Mouse (Mus musculus): ENCODE results near the gene Gm19402. TPM values are rescaled to one million over a fixed set of nuclear protein-coding genes. Genes with fewer than 3 reads are reported as not detected.

The Gm19402 gene
- not detected for polyA plus RNA-seq (2017; shearing (Covaris generic))

GRCm38 (mm10) chr10:77690356-77690807, at the start of gene Gm19402:
Gene Gm19402, minus strand, starts transcription at chr10:77690757.

GRCm38 (mm10) chr10:77726186-77726585, 35.6 kb upstream of the Gm19402 start, which contains the start of gene Gm10100:
Gene Gm10100, plus strand, starts transcription at chr10:77726486.

GRCm38 (mm10) chr10:77720299-77720698, 29.7 kb upstream of the Gm19402 start, which contains the start of gene Krtap12-1:
Gene Krtap12-1, plus strand, starts transcription at chr10:77720599.

GRCm38 (mm10) chr10:77715507-77715906, 24.9 kb upstream of the Gm19402 start, which contains the start of gene Gm10142:
Gene Gm10142, plus strand, starts transcription at chr10:77715807.

GRCm38 (mm10) chr10:77711157-77711556, 20.6 kb upstream of the Gm19402 start, which contains the start of gene Gm10024:
Gene Gm10024, plus strand, starts transcription at chr10:77711457.

GRCm38 (mm10) chr10:77706326-77706725, 15.8 kb upstream of the Gm19402 start, which contains the start of gene Gm10272:
Gene Gm10272, plus strand, starts transcription at chr10:77706626.

GRCm38 (mm10) chr10:77697133-77697532, 6.6 kb upstream of the Gm19402 start, which contains the start of gene Gm9508:
Gene Gm9508, minus strand, starts transcription at chr10:77697233.

GRCm38 (mm10) chr10:77685895-77686664, 4.5 kb downstream of the Gm19402 start, which contains the start of gene Tspear:
Gene Tspear, plus strand, starts transcription at chr10:77686569.

Other genes with a start within 250 kb of the Gm19402 start
- gene Fam207a, start 175.0 kb downstream of the Gm19402 start, polyA plus RNA-seq (2017; shearing (Covaris generic)) = 53.3 TPM
- gene Itgb2, start 160.5 kb downstream of the Gm19402 start, polyA plus RNA-seq (2017; shearing (Covaris generic)) = 668 TPM
- 130 TPM for gene Pttg1ip, start 109.0 kb downstream of the Gm19402 start, polyA plus RNA-seq (2017; shearing (Covaris generic))
- 133 TPM for gene Sumo3, start 84.7 kb downstream of the Gm19402 start, polyA plus RNA-seq (2017; shearing (Covaris generic))
- gene Gm49325, start 84.6 kb downstream of the Gm19402 start, polyA plus RNA-seq (2017; shearing (Covaris generic)) = not detected
- 75.8 TPM for gene Ube2g2, start 68.5 kb downstream of the Gm19402 start, polyA plus RNA-seq (2017; shearing (Covaris generic))
- 0.69 TPM for gene Tspear, start 4.2 kb downstream of the Gm19402 start, polyA plus RNA-seq (2017; shearing (Covaris generic))
- gene Gm9508, start 6.5 kb upstream of the Gm19402 start, polyA plus RNA-seq (2017; shearing (Covaris generic)) = not detected
- gene Gm10272, start 15.9 kb upstream of the Gm19402 start, polyA plus RNA-seq (2017; shearing (Covaris generic)) = not detected
- not detected for gene Gm10024, start 20.7 kb upstream of the Gm19402 start, polyA plus RNA-seq (2017; shearing (Covaris generic))
- not detected for gene Gm10142, start 25.1 kb upstream of the Gm19402 start, polyA plus RNA-seq (2017; shearing (Covaris generic))
- not detected for gene Krtap12-1, start 29.8 kb upstream of the Gm19402 start, polyA plus RNA-seq (2017; shearing (Covaris generic))
- not detected for gene Gm10100, start 35.7 kb upstream of the Gm19402 start, polyA plus RNA-seq (2017; shearing (Covaris generic))
- gene Gm18596, start 51.9 kb upstream of the Gm19402 start, polyA plus RNA-seq (2017; shearing (Covaris generic)) = not detected
- not detected for gene Gm9736, start 60.6 kb upstream of the Gm19402 start, polyA plus RNA-seq (2017; shearing (Covaris generic))
- not detected for gene Gm3233, start 68.9 kb upstream of the Gm19402 start, polyA plus RNA-seq (2017; shearing (Covaris generic))
- not detected for gene Gm3238, start 80.6 kb upstream of the Gm19402 start, polyA plus RNA-seq (2017; shearing (Covaris generic))
- gene Gm7138, start 86.2 kb upstream of the Gm19402 start, polyA plus RNA-seq (2017; shearing (Covaris generic)) = not detected
- gene Gm3250, start 91.8 kb upstream of the Gm19402 start, polyA plus RNA-seq (2017; shearing (Covaris generic)) = not detected
- gene Gm7137, start 97.4 kb upstream of the Gm19402 start, polyA plus RNA-seq (2017; shearing (Covaris generic)) = not detected
- gene Gm9639, start 104.3 kb upstream of the Gm19402 start, polyA plus RNA-seq (2017; shearing (Covaris generic)) = not detected
- gene Gm19668, start 108.4 kb upstream of the Gm19402 start, polyA plus RNA-seq (2017; shearing (Covaris generic)) = not detected
- not detected for gene Gm9507, start 121.1 kb upstream of the Gm19402 start, polyA plus RNA-seq (2017; shearing (Covaris generic))
- not detected for gene Gm2696, start 123.9 kb upstream of the Gm19402 start, polyA plus RNA-seq (2017; shearing (Covaris generic))
- not detected for gene Krtap10-4, start 136.3 kb upstream of the Gm19402 start, polyA plus RNA-seq (2017; shearing (Covaris generic))
- gene Krtap10-10, start 145.2 kb upstream of the Gm19402 start, polyA plus RNA-seq (2017; shearing (Covaris generic)) = not detected
- not detected for gene Gm36176, start 156.0 kb upstream of the Gm19402 start, polyA plus RNA-seq (2017; shearing (Covaris generic))
- not detected for gene Gm10318, start 162.1 kb upstream of the Gm19402 start, polyA plus RNA-seq (2017; shearing (Covaris generic))
- not detected for gene Gm3285, start 171.2 kb upstream of the Gm19402 start, polyA plus RNA-seq (2017; shearing (Covaris generic))
- gene Lrrc3, start 211.8 kb upstream of the Gm19402 start, polyA plus RNA-seq (2017; shearing (Covaris generic)) = not detected

All from inflammation-experienced regulatory T-cells, adult 16 weeks (primary cell).